Mouse (Mus musculus) forebrain, postnatal 0 days (tissue): Measurements from ENCODE around the gene Pde4d. TPM values are rescaled to one million over a fixed set of nuclear protein-coding genes. Genes with fewer than 3 reads are reported as not detected.
"Not testable (repeated sequence)": the region's sequence is repeated elsewhere in the genome, so short reads cannot be mapped to it uniquely, and the experiment has no call there.

Experiments used
- ATAC-seq: fragments of 200-750 bp; cut with Nextera tagmentation; 2 replicates; pipeline ENCODE4 v1.8.0; 2017; ENCODE audit warnings: mild to moderate bottlenecking, moderate library complexity
- DNase-seq: peaks from one replicate; pipeline ENCODE4 v3.0.0-alpha.2; 2015
- H3K27ac ChIP-seq: fragments of 300-500 bp; sonication (generic); 2 replicates; pipeline ENCODE4 v1.5.1; 2014; ENCODE audit warnings: low read depth, mild to moderate bottlenecking, antibody characterized with exemption, low read length, moderate library complexity, mixed read lengths
- H3K27me3 ChIP-seq: fragments of 300-500 bp; sonication (generic); 2 replicates; pipeline ENCODE4 v1.6.1; 2014; ENCODE audit warnings: mild to moderate bottlenecking, low read length, mixed read lengths; ENCODE audit not compliant: insufficient read depth
- H3K36me3 ChIP-seq: fragments of 300-500 bp; sonication (generic); 2 replicates; pipeline ENCODE4 v1.6.1; 2014; ENCODE audit warnings: mild to moderate bottlenecking, moderate library complexity; ENCODE audit not compliant: insufficient read depth
- H3K4me1 ChIP-seq: fragments of 300-500 bp; sonication (generic); 2 replicates; pipeline ENCODE4 v1.6.1; 2014; ENCODE audit warnings: antibody characterized with exemption; ENCODE audit not compliant: insufficient read depth
- H3K4me2 ChIP-seq: fragments of 300-500 bp; sonication (generic); 2 replicates; pipeline ENCODE4 v1.6.1; 2014; ENCODE audit warnings: low read depth, mild to moderate bottlenecking, moderate library complexity
- H3K4me3 ChIP-seq: fragments of 300-500 bp; sonication (generic); 2 replicates; pipeline ENCODE4 v1.5.1; 2014; ENCODE audit warnings: low read depth, low read length, mixed read lengths
- H3K9ac ChIP-seq: fragments of 300-500 bp; sonication (generic); 2 replicates; pipeline ENCODE4 v1.6.1; 2014; ENCODE audit warnings: mild to moderate bottlenecking
- H3K9me3 ChIP-seq: fragments of 300-500 bp; sonication (generic); 2 replicates; pipeline ENCODE4 v1.6.1; 2016; ENCODE audit warnings: low read length
- CTCF ChIP-seq: sonication (generic); IDR thresholded peaks from 2 replicates; pipeline ENCODE4 v1.5.1; 2016; ENCODE audit warnings: antibody characterized with exemption, control low read depth, low read depth
- WGBS: fragments of 180-500 bp; shearing (Covaris S2); extraction: QIAGEN DNeasy Blood & Tissue Kit; methylation state at CpG from one replicate; pipeline ENCODE4 v1.1.7; 2014; 5-methylcytosine and 5-hydroxymethylcytosine counted together
- polyA plus RNA-seq: library from polyadenylated mRNA; unstranded; fragments of >200 nt; fragmentation: Nextera tagmentation; extraction: Ambion mirVana; gene quantifications from 2 replicates; pipeline ENCODE4 v1.2.1, GENCODE M21; 2015
- total RNA-seq: library from RNA; depleted of rRNA; stranded (reverse); fragments of >200 nt; gene quantifications from 2 replicates; pipeline ENCODE4 v1.2.3, GENCODE M21; 2014

The Pde4d gene
- total and polyA plus RNA-seq, 2 experiments from 2014 or later = 13.2 to 78.8 TPM

- no peaks in the 10 kb centered on the region for H3K9me3 ChIP-seq
- H3K4me3 ChIP-seq = no peak overlapping the region
- no peak overlapping the region for H3K9ac ChIP-seq
- 79% methylated on average over 6 of the region's 6 CpGs for WGBS
- DNase-seq = no peak
- H3K27me3 ChIP-seq = no peaks in the 10 kb centered on the region
- no peak for TF ChIP-seq CTCF
- no peak for ATAC-seq
- no peak overlapping the region for H3K27ac ChIP-seq
- no peak overlapping the region for H3K4me2 ChIP-seq
- no peaks in the 10 kb centered on the region for H3K36me3 ChIP-seq
- H3K4me1 ChIP-seq = no peaks in the 10 kb centered on the region
Measured at GRCm38 (mm10) chr13:109891194-109891909, 1441.6 kb downstream of the Pde4d start.

- WGBS = 75% methylated on average over 4 of the region's 4 CpGs
- H3K4me3 ChIP-seq = no peak overlapping the region
- DNase-seq (no peak), ATAC-seq (no peak)
- H3K9ac ChIP-seq = no peak overlapping the region
- H3K4me1 ChIP-seq = no peaks in the 10 kb centered on the region
- no peak overlapping the region for H3K4me2 ChIP-seq
- H3K36me3 ChIP-seq = no peaks in the 10 kb centered on the region
- no peaks in the 10 kb centered on the region for H3K9me3 ChIP-seq
- no peak overlapping the region for H3K27ac ChIP-seq
- no peaks in the 10 kb centered on the region for H3K27me3 ChIP-seq
- TF ChIP-seq CTCF = no peak
Measured at GRCm38 (mm10) chr13:109891910-109892265, 1442.1 kb downstream of the Pde4d start.

GRCm38 (mm10) chr13:109899442-109900428 lies 1450.0 kb downstream of the Pde4d start:
- Histone ChIP-seq H3K9me3 (no peaks in the 10 kb centered on the region), H3K27me3 (no peaks in the 10 kb centered on the region), H3K4me1 (peaks cover 15% of the 10 kb centered on the region), H3K9ac (no peak overlapping the region), H3K4me2 (no peak overlapping the region), H3K36me3 (no peaks in the 10 kb centered on the region), H3K27ac (no peak overlapping the region), H3K4me3 (no peak overlapping the region)
- WGBS = 62% methylated on average over 14 of the region's 14 CpGs
- DNase-seq = no peak
- no peak for TF ChIP-seq CTCF
- ATAC-seq = no peak

GRCm38 (mm10) chr13:109901811-109902210 lies 1452.1 kb downstream of the Pde4d start:
- TF ChIP-seq CTCF = no peak
- no peaks in the 10 kb centered on the region for H3K27me3 ChIP-seq
- no peak for ATAC-seq
- H3K4me3 ChIP-seq = peak overlapping the region; percentile 72; the same call in 1 of the 2 replicates
- H3K9ac ChIP-seq = no peak overlapping the region
- DNase-seq = no peak
- 55% methylated on average over 5 of the region's 5 CpGs for WGBS
- H3K4me2 ChIP-seq = peak overlapping the region; percentile 95
- no peaks in the 10 kb centered on the region for H3K9me3 ChIP-seq
- no peak overlapping the region for H3K27ac ChIP-seq
- H3K36me3 ChIP-seq = no peaks in the 10 kb centered on the region
- H3K4me1 ChIP-seq = peaks cover 15% of the 10 kb centered on the region

- Histone ChIP-seq H3K4me2 (peak overlapping the region; percentile 95), H3K4me3 (peak overlapping the region; percentile 72), H3K9ac (peak overlapping the region; percentile 84), H3K27ac (peak overlapping the region; percentile 75), H3K4me1 (peaks cover 20% of the 10 kb centered on the region)
- peak; percentile 36; the same call in 1 of the 2 replicates for TF ChIP-seq CTCF
- H3K36me3 ChIP-seq, H3K9me3 ChIP-seq, H3K27me3 ChIP-seq: not testable (repeated sequence)
- DNase-seq (peak; percentile 81), ATAC-seq (peak; percentile 91)
- whole genome bisulfite sequencing = 2% methylated on average over 28 of the region's 28 CpGs
Measured at GRCm38 (mm10) chr13:109902460-109902854, 1452.7 kb downstream of the Pde4d start.

GRCm38 (mm10) chr13:109902855-109903763 lies 1453.4 kb downstream of the Pde4d start:
- Histone ChIP-seq H3K36me3 (no peaks in the 10 kb centered on the region), H3K9ac (peak overlapping the region; percentile 84), H3K4me3 (peak overlapping the region; percentile 72), H3K27me3 (no peaks in the 10 kb centered on the region), H3K27ac (peak overlapping the region; percentile 75), H3K4me2 (peak overlapping the region; percentile 95), H3K9me3 (no peaks in the 10 kb centered on the region), H3K4me1 (peaks cover 20% of the 10 kb centered on the region)
- DNase-seq (peak; percentile 76), ATAC-seq (peak; percentile 84)
- peak; percentile 49 for TF ChIP-seq CTCF
- under 1% methylated on average over 78 of the region's 91 CpGs for WGBS
